Mouse (Mus musculus): ENCODE data around the gene Lias. TPM values are rescaled to one million over a fixed set of nuclear protein-coding genes. Genes with fewer than 3 reads are reported as not detected.

Gene Lias
- polyA plus RNA-seq, 1 experiment from 2014 or later: 72.0 TPM

- H3K4me3 ChIP-seq: no peak overlapping the region
- H3K27me3 ChIP-seq: no peaks in the 10 kb centered on the region
- H3K36me3 ChIP-seq: peaks cover 17% of the 10 kb centered on the region
- no peak overlapping the region for H3K9ac ChIP-seq
- no peak overlapping the region for H3K27ac ChIP-seq
- WGBS: 90% methylated on average over 3 of the region's 3 CpGs
- H3K4me1 ChIP-seq: peaks cover 33% of the 10 kb centered on the region
- no peak overlapping the region for H3K4me2 ChIP-seq (replicated peaks)
- ATAC-seq (ENCODE audit: low FRiP score, low read depth): no peak
- H3K9me3 ChIP-seq: no peaks in the 10 kb centered on the region
Observed at GRCm38 (mm10) chr5:65459454-65459853, 68.2 kb downstream of the Lias start.

Other genes with a start within 250 kb of the Lias start
- 11.0 and 11.3 TPM in 2 replicates for gene Wdr19, start 191.8 kb upstream of the Lias start, polyA plus RNA-seq (2015; fragmentation: Nextera tagmentation; extraction: Ambion mirVana)
- 120 and 125 TPM in 2 replicates for gene Rfc1, start 55.8 kb upstream of the Lias start, polyA plus RNA-seq (2015; fragmentation: Nextera tagmentation; extraction: Ambion mirVana)
- 0.08 TPM in 1 of 2 replicates, not detected in the other for gene Klb, start 43.2 kb upstream of the Lias start, polyA plus RNA-seq (2015; fragmentation: Nextera tagmentation; extraction: Ambion mirVana)
- gene Rpl9, start 53 bp upstream of the Lias start, polyA plus RNA-seq (2015; fragmentation: Nextera tagmentation; extraction: Ambion mirVana): 1,018 and 1,074 TPM in 2 replicates
- 161 and 165 TPM in 2 replicates for gene Ugdh, start 44.5 kb downstream of the Lias start, polyA plus RNA-seq (2015; fragmentation: Nextera tagmentation; extraction: Ambion mirVana)
- gene Gm43552, start 101.3 kb downstream of the Lias start, polyA plus RNA-seq (2015; fragmentation: Nextera tagmentation; extraction: Ambion mirVana): not detected in 2 replicates
- gene Smim14, start 145.7 kb downstream of the Lias start, polyA plus RNA-seq (2015; fragmentation: Nextera tagmentation; extraction: Ambion mirVana): 113 and 116 TPM in 2 replicates
- 197 and 215 TPM in 2 replicates for gene Ube2k, start 145.7 kb downstream of the Lias start, polyA plus RNA-seq (2015; fragmentation: Nextera tagmentation; extraction: Ambion mirVana)

All from limb, embryonic 13.5 days (tissue).